Mouse (Mus musculus): ENCODE data around the gene E130208F15Rik.

E130208F15Rik gene

DNA sequence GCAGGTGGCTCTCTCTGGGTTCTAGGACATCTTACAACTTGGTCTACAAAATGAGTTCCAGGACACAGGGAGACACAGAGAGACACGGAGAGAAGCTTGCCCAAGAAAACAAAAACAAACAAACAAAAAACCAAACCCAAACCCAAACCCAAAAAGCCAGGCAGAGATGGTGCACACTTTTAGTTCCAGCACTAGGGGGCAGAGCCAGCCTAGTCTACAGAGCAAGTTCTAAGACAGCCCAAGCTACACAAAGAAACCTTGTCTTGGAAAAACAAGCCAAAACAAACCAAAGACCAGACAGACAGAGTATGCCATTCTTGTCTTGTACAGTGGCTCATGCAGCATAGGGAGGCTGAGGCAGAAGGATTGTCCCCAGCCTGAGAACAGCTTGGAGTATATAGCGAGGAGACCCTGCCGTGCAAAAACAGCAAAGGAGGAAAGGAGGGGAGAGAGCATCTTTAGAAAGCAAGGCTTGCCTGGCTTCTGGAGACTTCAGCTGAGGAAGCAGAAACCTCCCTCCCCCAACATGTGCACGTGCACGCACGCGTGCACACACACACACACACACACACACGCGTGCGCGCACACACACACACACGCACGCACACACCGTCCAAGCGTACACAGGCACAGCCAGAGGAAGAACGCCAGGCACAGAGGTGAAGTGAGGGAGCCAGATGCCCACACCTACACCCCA is 15.3 kb upstream of the E130208F15Rik start:
- no peak for DNase-seq (ENCODE audit: low read depth, low spot score)

DNA sequence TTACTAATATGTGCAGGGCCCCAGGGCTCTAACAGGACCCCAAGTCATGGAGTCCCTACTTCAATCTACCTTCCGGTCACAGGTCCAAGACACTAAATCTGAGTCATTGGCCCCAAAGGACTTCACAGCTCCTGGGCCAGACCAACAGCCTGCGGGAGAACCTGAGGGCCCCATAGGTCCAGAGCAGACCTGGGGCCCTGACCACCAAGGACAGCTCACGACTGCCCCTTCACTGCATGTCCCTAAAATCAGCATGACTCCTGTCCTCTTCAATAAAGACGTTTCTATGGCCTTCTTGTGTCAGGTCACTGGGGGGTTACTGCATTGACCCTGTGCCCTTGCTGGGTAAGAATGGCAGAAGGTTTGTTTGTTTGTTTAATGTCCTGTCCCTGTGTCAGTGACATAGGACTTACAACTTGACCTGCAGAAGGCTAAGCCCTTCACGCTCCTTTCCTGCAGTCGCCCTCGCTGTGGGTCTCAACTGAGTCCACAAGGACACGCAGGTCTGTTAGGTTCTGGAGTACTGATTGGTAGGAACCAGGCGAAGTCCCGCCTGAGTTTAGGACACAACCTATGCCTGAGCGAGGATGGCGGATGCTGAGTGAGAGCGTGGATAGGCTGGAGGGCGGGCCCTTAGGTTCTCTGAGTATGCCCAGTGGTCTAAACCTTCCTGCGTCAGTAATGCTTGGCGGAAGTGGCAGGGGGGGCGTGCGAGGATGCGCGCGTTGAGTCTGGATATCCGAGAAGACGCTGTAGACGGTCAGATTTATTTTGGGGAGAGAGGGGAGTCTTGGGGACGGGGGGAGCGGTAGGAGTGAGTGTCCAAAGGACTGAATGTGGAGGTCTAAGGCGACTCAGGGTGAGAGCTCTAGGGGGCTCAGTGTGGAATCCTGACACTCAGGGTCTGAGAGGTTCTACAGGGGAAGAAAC is 13.2 kb upstream of the E130208F15Rik start, which contains the start of gene Alkbh6:
Alkbh6 (plus strand) TSS at position 642 of the 930 bp plus-strand sequence.
- peak; percentile 85 for DNase-seq (ENCODE audit: low read depth, low spot score)

DNA sequence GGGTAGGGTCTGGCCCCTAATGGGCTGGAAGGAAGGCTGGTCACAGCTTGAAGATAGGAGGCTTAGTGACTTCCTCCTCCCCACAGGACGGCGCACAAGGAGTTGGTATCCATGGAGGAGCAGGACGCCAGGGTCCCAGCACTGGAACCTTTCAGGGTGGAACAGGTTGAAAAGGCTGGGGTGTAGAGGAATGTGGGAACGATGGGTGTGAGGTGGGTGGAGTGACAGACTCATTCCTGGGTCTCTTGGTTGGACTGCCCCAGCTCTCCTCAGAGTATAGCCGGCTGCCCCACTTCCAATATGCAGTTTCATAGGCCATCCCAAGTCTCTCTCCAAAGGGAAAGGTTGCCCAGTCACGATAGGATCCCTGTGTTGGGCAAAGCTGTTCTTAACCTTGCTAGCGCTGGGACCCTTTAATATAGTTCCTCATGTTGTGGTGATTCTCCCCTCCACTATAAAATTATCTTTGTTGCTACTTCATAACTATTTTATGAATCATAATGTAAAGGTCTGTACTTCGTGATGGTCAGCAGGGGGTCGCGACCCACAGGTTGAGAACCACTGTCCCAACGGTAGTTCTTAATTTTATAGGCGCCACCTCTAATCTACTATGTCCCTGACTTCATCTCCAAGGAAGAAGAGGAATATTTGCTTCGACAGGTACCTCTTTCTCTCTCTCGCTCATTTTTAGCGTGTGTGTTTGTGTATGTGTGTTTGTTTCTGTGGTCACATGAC is 12.0 kb upstream of the E130208F15Rik start:
- no peak for DNase-seq (ENCODE audit: low read depth, low spot score)

DNA sequence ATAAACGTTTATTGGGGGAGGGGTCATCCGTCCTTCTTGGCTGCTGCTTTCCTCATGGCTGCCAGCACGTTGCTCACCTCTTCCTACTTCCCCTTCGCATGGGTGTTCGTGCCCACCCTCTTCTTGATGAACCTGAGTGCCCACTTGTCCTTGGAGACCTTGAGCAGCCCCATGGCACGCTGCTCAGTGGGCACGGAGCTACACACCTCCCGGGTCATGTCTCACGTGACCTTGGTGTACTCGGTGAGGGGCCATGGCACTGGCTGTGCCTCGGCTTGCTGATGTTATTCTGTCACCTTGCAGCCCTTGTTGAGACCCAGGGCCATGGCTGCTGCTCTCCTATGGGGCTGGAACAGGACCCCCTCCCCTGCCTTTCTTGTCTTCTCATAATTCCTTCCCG is 11.4 kb upstream of the E130208F15Rik start:
- DNase-seq (ENCODE audit: low read depth, low spot score): no peak

DNA sequence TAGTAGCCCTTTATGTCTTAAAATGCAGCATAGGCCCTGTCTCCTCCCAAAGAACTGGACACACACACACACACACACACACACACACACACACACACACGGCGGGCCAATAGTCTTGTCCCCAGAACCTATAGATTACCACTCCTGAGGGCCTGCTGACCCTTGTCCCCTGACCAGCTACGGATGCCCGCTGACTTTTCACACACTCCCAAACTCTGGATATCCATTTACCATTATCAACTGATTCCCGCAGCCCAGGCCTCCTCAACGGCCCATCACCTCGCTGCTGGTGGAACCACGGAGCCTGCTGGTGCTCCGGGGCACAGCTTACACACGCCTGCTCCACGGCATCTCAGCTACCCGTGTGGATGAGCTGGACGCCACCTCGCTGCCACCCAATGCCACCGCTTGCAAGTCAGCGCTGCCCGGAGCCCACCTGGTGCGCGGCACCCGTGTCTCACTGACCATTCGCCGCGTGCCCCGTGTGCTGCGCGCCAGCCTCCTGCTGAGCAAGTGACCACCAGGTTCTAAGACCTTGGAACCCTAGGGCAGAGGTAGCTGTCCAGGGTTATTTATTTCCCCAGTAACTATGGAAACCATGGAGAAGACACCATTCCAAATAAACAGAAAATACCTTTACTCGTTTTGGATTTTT is 7.7 kb upstream of the E130208F15Rik start:
- DNase-seq (ENCODE audit: low read depth, low spot score): no peak

DNA sequence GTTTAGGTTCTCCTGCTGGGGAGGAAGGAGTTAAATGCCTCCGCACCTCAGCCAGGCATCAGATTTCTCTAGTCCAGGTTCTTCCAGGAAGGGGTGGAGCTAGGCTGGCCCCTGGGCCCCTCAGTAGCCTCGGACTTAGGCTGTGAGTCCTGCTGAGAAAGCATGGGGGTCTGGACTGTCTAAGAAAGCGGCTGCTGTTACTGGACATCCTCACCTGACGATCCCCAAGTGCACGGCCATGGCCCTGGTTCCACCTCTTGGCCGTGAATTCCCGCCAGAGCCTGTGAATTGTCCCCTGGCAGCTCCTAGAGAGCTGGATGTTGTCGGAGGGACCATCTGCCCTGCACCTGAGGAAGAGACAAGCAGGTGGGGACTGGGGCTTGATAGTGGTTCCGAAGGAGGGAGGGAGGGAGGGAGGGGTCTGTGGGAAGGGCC is 6.8 kb upstream of the E130208F15Rik start, which contains the start of gene Syne4:
Syne4 (plus strand) TSS at position 87 of the 435 bp plus-strand sequence.
- DNase-seq (ENCODE audit: low read depth, low spot score): no peak

DNA sequence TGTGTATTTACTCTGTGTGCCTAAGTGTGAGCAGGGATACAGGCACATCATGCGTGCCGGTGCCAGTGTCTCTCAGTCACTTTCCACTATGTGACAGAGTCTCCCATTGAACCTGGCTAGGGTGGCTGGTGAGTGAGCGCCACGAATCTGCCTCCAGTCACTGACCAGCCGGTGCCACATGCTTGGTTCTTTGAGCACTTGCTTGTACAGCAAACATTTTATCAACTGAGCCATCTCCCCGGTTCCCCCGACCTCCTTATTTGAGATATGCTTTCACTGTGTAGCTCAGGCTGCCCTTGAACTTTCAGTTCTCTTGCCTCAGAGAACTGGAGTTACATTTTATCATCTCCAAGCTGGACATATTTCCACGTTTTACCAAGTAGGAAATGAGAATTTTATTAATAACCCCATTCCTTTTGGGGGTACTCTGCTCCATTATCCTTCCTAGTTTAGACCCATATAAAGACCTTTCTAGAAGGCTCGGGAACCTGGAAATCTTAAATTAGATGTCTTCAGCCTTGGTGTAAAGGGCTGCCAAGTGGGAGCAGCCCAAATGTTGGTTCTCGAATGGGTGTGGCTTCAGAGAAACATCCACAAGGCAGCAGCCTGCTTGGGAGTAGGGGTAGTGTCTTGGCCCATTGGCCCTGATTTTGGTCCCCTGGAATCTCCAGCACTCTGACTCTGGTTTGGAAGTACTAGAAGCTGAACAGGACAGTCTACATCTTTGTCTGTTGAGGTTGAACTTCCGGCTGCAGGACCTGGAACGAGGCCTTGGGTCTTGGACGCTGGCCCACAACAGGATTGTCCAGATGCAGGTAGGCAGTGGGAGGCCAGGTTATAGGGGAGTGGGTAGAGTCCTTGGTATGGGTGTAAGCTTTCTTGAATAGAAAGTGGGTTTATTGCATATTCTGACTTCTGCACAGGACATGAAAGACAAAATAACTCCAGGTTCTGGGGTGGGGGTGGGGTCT is 5.7 kb upstream of the E130208F15Rik start:
- no peak for DNase-seq (ENCODE audit: low read depth, low spot score)

DNA sequence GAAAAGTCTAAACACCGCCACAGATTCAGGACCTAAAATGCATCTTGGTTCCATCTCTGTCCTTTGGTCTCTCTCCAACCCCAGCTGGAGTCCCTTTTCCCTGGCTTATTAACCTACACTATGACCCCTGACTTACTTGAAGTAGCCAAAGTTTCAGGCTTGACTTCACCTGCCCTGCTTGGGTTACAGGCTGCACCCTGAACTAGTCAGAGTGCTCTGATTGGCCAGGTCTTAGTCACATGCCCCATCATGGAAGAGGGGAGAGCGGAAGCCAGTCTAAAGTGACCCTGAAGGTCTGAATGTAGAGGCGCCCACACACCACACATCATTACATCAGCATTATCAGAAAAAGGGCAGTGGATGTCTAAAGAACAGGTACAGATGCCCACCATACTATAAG is 3.4 kb upstream of the E130208F15Rik start:
- DNase-seq (ENCODE audit: low read depth, low spot score): no peak

DNA sequence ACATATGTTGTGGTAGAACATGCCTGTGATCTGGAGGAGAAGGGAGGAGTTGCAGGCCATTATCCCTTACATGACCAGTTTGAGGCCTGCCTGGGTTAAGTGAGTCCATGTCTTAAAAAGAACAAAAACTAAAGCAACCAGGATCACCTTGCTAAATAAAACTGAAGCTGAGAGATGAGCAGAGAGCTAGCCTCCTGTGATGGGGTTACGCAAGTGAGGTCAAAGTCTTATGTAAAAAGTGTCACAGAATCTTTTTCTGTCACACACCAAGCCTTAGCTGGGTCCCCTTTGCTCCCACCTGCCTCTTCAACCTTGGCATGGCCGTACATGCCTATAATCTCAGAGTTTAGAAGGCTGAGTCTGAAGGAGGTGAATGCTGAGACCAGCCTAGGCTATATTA is 594 bp upstream of the E130208F15Rik start:
- DNase-seq (ENCODE audit: low read depth, low spot score): no peak

DNA sequence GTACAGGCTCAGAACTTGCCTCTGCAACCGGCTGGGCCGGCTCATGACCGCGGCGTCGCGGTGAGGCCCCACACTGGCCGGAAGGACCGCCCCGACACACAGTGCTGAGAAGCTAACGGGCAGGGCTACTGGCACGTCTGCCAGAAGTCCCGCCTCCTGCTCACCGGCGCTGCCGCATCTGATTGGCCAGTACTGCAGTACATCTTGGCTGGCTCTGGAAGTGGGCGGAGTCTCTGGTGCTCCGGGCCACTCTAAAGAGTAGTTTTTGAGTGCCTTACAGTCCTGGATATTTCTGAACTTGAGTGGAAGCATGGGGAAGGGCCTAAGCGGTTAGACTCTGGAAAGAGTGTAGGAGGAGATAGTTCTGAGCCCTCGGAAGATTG is 736 bp downstream of the E130208F15Rik start:
- DNase-seq (ENCODE audit: low read depth, low spot score): peak; percentile 88

DNA sequence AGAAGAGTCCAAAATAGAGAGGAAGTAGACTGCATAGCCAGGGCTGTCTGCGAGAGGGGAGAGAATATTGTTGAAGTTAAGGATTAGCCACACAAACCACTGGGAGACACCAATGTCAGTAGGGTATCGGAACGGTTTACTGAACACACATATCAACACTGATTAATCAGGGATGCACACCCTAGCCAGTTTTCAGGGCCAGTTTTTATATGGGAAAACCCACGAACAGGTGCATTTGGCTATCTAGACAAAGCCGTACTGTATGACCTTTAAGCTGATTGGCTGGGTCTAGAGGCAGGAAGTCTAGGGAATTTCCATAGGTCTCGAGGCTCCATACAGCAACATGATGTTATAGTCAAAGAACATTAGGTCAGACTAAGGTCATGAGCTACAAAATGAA is 1.3 kb downstream of the E130208F15Rik start:
- no peak for DNase-seq (ENCODE audit: low read depth, low spot score)

DNA sequence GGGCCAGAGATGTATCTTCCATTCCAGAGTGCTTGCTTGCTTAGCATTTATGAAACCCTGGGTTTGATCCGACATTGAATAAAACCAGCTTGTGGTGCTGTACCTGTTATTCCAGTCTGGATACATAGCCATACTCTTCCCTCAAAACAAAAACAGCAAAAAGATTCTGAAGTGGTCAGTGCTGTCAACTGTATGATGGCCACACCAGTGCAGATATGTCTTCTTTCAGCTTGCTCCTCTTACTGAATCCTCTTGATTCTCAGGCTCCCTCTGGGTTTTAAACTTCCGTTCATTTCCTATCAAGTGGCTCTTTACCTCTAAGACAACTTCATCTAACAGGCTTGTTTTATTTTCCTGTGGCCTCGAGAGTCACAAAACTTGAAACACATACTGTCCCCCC is 2.3 kb downstream of the E130208F15Rik start, which contains the start of gene Sdhaf1:
Sdhaf1 (minus strand) TSS at position 101 of the 400 bp plus-strand sequence.
- DNase-seq (ENCODE audit: low read depth, low spot score): no peak

DNA sequence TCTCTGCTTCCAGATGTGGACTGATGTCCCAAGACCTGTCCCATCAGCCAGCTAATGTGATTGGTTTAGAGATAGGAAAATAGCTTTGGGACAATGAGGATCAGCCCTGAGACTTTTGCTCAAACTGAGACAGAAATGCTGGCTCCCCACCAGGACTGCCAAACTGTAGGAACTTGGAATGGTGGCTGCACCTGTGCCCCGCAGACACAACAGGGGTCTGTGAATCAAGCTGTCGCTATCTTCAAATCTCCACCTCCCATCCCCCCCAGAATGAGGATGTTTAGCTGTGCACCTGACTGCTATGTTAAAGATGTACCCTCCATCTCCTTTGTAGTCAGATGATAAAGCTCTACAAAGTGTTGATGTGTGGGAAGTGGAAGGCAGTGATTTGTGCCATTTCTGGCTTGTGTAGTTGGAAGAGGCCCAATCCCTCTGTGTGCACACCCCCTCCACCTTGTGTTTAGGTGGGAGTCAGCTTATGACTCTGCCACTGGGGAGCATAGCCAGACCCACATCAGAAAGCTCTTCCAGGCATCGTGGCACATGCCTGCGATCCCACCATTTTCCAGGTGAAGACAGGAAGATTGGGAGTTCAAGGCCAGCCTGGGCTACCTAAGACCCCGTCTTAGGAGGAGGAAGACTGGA is 2.9 kb downstream of the E130208F15Rik start:
- no peak for DNase-seq (ENCODE audit: low read depth, low spot score)

DNA sequence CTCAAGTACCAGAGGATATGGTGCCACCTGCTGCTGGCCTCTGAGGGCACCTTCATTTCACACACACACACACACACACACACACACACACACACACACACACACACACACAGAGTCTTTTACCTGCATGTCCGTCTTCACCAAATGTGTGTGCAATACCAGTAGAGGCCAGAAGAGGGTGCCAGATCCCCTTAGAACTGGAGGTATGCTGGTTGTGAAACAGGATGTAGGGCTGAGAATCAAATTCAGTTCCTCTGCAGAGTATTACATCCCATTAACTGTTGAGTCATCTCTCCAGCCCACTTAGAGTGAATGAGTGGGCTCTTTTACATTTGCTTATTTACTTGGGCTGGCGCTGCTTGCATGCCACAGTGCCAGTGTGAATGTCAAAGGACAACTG is 3.8 kb downstream of the E130208F15Rik start:
- peak; percentile 53 for DNase-seq (ENCODE audit: low read depth, low spot score)

DNA sequence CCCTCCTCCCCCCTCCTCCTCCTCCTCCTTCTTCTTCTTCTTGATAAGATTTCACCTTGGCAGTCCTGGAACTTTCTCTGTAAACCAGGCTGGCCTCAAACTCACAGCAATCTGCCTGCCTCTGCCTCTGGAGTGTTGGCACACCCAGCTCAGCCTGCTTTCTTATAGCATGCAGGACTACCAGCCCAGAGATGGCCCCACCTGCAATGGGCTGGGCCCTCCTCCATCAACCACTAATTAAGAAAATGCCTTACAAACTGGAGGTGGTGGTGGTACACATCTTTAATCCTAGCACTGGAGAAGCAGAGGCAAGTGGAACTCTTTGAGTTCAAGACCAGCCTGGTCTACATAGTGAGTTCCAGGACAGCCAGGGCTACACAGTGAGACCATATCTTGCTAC is 4.9 kb downstream of the E130208F15Rik start:
- no peak for DNase-seq (ENCODE audit: low read depth, low spot score)

DNA sequence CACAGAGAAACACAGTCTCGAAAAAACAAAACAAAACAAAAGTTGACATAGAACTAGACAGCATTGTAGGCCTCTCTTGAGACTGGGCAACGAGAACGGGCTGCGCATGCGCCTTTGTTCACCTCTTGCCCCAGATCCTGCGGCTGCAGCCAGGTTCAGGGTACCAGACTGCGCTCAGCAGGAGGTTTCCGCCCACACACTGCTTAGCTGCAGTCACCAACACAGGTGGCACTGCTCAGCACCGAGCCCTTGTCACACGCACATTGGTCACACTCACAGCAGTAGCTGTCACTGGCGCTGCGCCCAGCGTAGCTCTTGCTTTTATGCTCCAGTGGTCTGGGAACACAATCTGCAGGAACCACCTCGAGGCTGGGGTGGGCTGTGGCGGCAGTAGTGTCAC is 5.6 kb downstream of the E130208F15Rik start:
- DNase-seq (ENCODE audit: low read depth, low spot score): no peak

DNA sequence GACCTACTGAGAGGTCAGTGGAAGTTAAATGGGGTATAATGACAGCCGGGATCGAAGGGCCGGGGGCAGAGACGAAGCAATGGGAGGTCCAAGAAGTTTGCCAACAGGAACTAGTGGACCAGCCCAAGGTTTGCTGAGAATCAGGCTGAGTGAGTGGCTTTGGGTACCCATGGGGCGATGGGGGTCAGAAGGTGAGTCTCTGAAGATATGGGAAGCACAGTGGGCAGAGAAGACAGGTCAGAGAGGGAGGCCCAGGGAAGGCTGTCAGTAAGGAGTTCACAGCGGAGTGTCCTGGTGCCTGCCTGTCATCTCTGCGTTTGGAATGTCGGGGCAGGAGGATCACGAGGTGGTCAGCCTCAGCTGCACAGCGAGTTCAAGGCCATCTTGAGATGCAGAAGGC is 6.8 kb downstream of the E130208F15Rik start:
- DNase-seq (ENCODE audit: low read depth, low spot score): no peak

DNA sequence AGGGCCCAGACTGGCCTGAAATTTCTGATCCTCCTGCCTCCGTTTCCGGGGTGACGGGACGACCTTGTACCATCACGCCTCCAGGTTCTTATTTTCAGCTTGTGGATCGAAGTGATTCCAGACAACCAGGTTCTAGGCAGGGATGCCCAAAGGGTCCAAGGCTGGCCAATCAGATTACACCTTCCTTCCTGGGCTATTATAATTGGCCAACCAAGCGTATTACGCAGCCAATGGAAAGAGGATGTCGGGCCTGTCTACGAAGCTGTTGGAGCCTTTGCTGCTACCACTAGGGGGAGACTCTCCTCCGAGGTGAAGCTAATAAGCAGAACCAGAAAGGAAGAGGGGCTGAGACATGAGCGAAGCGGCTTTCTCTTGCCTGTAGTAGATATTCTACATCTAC is 10.3 kb downstream of the E130208F15Rik start:
- peak; percentile 88 for DNase-seq (ENCODE audit: low read depth, low spot score)

DNA sequence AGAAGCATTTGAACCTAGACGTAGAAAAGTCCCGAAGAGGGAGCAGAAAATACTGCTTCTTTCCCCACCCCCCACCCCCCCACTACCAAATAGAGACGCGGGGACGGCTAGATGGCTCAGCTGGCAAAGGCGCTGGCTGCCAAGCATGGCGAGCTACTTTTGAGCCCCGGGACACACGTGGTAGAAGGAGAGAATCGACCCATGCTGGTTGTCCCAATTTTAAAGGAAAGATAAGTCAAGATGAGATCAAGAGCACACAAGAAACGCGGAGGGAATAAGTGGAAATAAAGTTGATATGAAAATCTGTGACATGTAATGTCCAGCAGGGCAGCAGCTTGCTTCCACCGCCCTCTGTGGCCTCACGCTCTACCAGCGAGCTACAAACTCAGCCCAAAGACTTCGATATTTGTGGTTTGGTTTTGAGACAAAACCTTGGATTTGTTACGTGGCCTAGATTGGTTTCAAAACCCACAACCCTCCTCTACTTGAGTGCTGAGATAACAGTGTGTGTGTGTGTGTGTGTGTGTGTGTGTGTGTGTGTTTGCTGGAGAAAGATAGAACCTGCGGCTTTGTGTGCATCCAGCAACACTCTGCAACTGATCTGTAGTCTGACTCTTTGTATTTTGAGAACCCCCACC is 11.2 kb downstream of the E130208F15Rik start:
- no peak for DNase-seq (ENCODE audit: low read depth, low spot score)
